Mouse (Mus musculus): ENCODE measurements around the gene Esm1. TPM values are rescaled to one million over a fixed set of nuclear protein-coding genes. Genes with fewer than 3 reads are reported as not detected.
"Not testable (repeated sequence)": the region's sequence is repeated elsewhere in the genome, so short reads cannot be mapped to it uniquely, and the experiment has no call there.

Esm1 gene
- total RNA-seq, 2 experiments from 2014 or later = 0.61 to 0.66 TPM

DNA sequence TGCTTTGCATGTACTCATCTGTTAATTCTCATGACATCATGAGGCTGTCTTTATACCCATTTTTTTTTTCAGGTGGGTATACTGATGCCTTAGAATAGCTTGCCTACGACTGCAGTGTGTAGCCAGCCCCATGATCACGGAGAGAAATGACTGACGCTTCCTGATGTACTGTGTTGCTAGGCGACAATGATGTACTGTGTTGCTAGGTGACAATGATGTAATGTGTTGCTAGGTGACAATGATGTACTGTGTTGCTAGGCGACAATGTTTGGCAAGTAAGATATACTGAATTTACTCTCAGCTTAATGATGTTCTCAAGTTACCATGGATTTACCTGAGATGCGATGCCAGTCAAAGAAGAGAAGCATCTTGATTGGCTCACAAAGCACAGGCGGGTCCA is 16.4 kb downstream of the Esm1 start, which contains the start of gene Gzmk:
Gene Gzmk, minus strand, starts transcription at position 98 of the 400 bp plus-strand sequence.
- DNase-seq (ENCODE audit: low spot score in 2 of 2) = peak; percentile 59 to 89
- intact Hi-C loops (cut with DNase I) = no loop called here

- intact Hi-C loops (cut with DNase I) = no loop called here
- no peak for DNase-seq (ENCODE audit: low spot score in 2 of 2)
Observed at GRCm38 (mm10) chr13:113227076-113227475, 17.6 kb downstream of the Esm1 start.

DNA sequence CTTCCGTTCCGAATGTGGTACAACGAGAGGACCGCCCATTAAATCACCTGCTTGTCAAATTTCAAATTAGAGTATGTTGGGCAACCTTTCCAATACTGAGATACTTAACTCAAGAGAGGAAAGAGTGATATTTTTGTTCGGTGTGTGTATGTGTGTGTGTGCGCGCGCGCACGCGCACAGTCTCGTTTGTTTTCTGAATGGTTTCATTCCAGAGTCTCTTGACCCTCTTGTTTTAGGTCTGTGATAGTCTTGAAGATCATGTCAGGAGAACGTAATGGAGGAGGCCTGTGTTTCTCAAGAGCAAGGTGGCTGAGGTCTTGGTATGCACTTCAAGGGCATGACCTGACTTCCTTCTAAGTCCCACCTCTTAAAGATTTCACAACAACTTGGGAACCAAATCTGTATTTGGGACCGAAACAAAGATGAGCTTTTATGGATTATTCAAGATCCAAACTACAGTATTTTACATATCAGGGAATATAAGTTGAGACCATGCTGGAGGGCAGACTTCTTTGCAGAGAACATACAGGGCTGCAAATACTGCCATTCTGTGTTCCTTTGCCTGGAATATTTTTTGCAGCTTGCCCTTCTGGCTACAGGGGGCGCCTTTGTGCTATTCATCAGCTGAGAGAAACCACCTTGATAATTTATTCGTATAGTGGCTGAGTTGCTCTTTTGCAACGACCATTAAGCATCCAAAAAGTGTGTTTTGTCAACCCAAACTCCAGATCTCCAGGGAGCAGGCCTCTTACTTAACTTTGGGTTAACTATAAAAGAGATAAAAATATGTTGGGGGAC is 18.4 kb downstream of the Esm1 start:
- peak in 1 of 2 experiments; percentile 15 for DNase-seq (ENCODE audit: low spot score in 2 of 2)
- intact Hi-C loops (cut with DNase I) = no loop called here

- intact Hi-C loops (cut with DNase I) = no loop called here
- DNase-seq (ENCODE audit: low spot score in 2 of 2) = no peak
Observed at GRCm38 (mm10) chr13:113242129-113242528, 32.7 kb downstream of the Esm1 start.

DNA sequence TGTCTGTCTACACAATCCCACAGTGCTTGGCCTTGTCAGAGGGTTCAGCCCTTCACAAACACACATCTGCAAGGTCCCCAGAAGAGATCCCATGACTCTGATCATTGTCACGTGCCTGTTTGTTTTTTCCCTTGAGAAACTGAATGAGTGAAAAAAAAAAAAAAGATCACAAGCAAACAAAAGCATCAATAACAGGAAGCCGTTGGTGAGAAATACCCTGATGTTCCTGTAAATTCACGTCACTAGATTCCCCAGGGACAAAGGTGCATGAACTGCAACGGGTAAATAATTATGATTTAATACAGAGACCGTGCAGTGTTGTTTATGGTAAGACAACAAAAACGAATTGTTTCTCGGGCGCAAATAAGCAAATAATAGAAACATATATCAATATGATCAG is 35.6 kb downstream of the Esm1 start:
- intact Hi-C loops (cut with DNase I) = no loop called here
- no peak for DNase-seq (ENCODE audit: low spot score in 2 of 2)

GRCm38 (mm10) chr13:113252580-113252979 is 43.1 kb downstream of the Esm1 start:
- DNase-seq (ENCODE audit: low spot score in 2 of 2); intact Hi-C loops (cut with DNase I): not testable (repeated sequence)

GRCm38 (mm10) chr13:113256766-113257165 is 47.3 kb downstream of the Esm1 start:
- intact Hi-C loops (cut with DNase I) = no loop called here
- no peak for DNase-seq (ENCODE audit: low spot score in 2 of 2)

DNA sequence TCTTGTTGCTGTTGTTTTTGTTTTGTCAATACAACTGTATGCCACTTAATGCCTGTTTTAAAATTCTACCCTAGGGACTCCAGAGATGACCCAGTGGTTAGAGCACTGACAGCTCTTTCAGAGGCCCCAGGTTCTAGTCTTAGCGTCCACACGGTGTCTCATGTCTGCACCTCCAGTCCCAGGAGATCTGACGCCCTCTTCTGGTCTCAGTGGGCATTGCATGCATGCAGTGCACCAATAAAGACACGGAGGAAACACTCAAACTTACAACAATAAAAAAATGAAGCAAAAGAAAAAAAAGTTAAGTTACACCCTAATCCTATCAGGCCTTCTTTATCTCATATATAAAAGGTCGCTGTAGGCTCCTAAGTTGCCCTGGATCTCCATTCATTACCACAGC is 47.7 kb downstream of the Esm1 start:
- intact Hi-C loops (cut with DNase I) = no loop called here
- no peak for DNase-seq (ENCODE audit: low spot score in 2 of 2)

DNA sequence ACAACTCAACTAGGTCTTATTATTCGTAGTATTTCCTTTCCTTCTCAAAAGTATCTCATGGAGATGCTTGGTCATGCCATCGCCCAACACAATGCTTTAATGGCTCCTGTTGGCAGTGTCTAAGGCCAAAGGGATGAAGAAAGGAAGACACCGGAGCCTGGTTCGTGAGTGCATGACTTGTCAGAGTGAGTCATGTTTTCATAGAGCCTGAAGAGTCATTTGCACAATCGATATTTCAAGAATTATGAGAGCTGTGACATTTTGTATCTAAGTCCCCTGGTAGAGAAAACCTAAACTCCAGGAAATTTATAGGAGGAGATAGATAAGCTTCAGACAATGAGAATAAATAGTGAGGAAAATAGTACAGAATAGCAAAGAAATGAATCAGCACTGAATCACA is 49.8 kb downstream of the Esm1 start:
- DNase-seq (ENCODE audit: low spot score in 2 of 2) = no peak
- intact Hi-C loops (cut with DNase I) = no loop called here

DNA sequence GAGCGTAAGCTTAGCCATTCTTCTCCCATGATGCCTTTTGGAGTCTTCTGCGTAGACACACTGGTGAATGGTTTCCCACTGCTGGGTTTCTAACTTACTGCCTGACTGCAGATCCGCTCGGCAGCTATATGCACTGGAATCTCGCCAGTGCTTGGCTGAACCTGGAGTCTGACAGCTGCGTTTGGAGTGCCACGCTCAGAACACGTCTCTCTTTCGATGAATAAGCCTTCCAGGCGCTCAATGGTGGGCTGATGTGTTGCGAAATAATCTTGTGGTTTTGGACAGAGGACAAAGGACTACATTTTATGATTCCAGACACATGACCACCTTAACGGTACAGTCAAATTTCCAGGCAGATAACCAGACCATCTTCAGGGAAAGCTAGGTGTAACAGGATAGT is 53.4 kb downstream of the Esm1 start:
- peak; percentile 60 to 70 for DNase-seq (ENCODE audit: low spot score in 2 of 2)
- intact Hi-C loops (cut with DNase I) = no loop called here

- DNase-seq (ENCODE audit: low spot score in 2 of 2) = peak; percentile 58 to 72
- intact Hi-C loops (cut with DNase I) = loop anchor here (5.0 kb wide), 3 partner anchors 352 to 602 kb away; partner anchors contain the start of gene Snx18
Observed at GRCm38 (mm10) chr13:113265257-113265656, 55.8 kb downstream of the Esm1 start.

DNA sequence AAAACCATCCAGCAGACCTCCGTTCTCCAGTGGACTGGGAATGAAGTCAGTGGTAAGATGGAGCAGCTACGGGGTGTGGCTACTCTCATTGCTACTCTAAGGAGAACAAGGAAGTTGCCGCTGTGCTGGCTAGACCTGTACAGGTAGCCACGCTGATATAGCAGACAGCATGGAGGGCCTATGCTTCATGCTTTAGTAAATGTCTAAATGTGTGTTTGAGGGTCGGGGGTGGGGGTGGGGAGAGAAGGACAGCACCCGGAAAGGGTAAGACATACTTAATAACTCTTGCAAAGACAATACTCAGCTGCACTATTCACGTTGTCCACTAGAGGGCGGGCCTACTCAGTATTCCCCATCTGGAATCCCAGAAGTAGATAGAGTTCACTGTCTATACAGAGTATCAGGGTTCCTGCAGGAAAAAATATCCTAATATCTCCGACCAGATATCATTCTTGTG is 57.1 kb downstream of the Esm1 start:
- intact Hi-C loops (cut with DNase I) = loop anchor here (1.0 to 5.0 kb wide), 4 partner anchors 220 to 601 kb away; partner anchors contain the start of genes Gpx8 and Snx18

GRCm38 (mm10) chr13:113267204-113267603 is 57.7 kb downstream of the Esm1 start:
- intact Hi-C loops (cut with DNase I) = loop anchor here (5.0 kb wide), 3 partner anchors 350 to 600 kb away; partner anchors contain the start of gene Snx18
- DNase-seq (ENCODE audit: low spot score in 2 of 2) = no peak

More for the DNA sequence above, 57.1 kb downstream of the Esm1 start:
- peak; percentile 74 to 85 for DNase-seq (ENCODE audit: low spot score in 2 of 2)

Other genes starting within 250 kb of the Esm1 start
- 1 to 10 TPM; 1.1 to 2.1 TPM for gene Ccno, start 221.9 kb upstream of the Esm1 start, total RNA-seq (2021)
- gene Mcidas, start 215.8 kb upstream of the Esm1 start, total RNA-seq (2021) = under 1 TPM; 0.20 to 0.36 TPM
- not detected for gene Cdc20b, start 174.5 kb upstream of the Esm1 start, total RNA-seq (2021)
- gene Gpx8, start 163.2 kb upstream of the Esm1 start, total RNA-seq (2021) = 10 to 100 TPM; 12.5 to 14.1 TPM
- gene Gzma, start 108.7 kb upstream of the Esm1 start, total RNA-seq (2021) = not detected
- not detected for gene Gzmk, start 16.2 kb downstream of the Esm1 start, total RNA-seq (2021)
- gene BC067074, start 83.5 kb downstream of the Esm1 start, total RNA-seq (2021) = 1 to 10 TPM in 1 of 2 experiments, under 1 TPM in 1; 0.86 to 1.1 TPM

All from left cerebral cortex, postnatal 14 days (tissue).